Mouse (Mus musculus) liver, adult 2 months (tissue): ENCODE measurements at regions not wholly inside any gene's neighbourhood (a gene's known extent, or its start where the extent isn't known, plus 50 kb on each side); places are given as distances from the start of the nearest gene placed in this dataset.

Source experiments
- CTCF ChIP-seq: fragments of 200-500 bp; IDR thresholded peaks from 2 replicates; pipeline ENCODE4 v1.5.1; 2011; ENCODE audit warnings: low read depth, low read length, control low read depth
- POLR2A ChIP-seq: fragments of 200-500 bp; IDR thresholded peaks from 2 replicates; pipeline ENCODE4 v1.6.1; 2011; ENCODE audit warnings: low read length, control low read depth; ENCODE audit not compliant: insufficient read depth; ENCODE audit errors: extremely low read depth

GRCm38 (mm10) chr12:50969887-50970758 lies 321.2 kb upstream of the Prkd1 start:
- TF ChIP-seq POLR2A (no peak), CTCF (no peak)
